Mouse (Mus musculus): Measurements from ENCODE around the gene Rab25.
A peak's percentile ranks its signal among the peaks of the same experiment; 100 is the strongest.

The Rab25 gene

DNA sequence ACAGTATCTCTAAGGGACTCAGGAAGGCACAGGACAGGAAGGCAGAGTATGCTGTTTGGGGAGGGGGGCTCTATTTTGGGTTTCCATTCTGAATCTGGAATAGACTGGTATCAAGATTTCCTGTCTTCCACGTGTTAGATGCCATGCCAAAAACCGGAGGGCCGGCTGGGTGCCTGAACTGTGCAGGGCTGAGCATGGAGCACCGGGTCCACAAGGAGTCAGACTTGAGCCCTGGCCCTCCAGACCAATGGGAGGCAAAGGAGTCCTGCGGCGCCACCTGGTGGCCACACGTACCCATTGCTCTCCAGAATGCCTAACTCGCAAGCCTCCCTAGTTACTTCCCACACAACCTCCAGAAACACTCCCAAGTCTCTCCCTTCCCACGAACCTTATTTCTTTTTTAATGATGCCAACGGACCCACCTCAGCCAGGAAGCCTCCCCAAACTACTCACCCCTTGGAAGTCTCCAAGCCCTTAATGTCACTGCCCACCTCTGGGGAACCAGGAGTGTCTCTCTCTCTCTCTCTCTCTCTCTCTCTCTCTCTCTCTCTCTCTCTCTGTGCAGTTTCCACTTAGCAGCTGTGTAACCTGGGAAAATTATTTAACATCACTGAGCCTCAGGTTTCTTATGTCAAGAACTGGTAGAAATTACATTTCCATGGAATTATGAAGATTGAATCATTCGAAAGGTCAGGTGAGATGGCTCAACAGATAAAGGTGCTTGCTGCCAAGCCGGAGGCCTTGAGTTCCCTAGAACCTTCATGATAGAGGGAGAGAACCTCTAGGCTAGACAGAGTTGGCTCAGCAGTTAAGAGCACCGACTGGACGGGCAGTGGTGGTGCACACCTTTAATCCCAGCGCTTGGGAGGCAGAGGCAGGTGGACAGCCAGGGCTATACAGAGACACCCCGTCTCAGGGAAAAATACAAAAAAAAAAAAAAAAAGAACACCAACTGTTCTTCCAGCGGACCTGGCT, 21.7 kb downstream of the Rab25 start:
- DNase-seq (ENCODE audit: low read depth, low spot score), result peak; percentile 94

- DNase-seq (ENCODE audit: low read depth, low spot score), result no peak
Observed at GRCm38 (mm10) chr3:88525021-88525420, 23.1 kb downstream of the Rab25 start.

GRCm38 (mm10) chr3:88523027-88523426, 25.1 kb downstream of the Rab25 start:
- DNase-seq (ENCODE audit: low read depth, low spot score), result no peak

DNA sequence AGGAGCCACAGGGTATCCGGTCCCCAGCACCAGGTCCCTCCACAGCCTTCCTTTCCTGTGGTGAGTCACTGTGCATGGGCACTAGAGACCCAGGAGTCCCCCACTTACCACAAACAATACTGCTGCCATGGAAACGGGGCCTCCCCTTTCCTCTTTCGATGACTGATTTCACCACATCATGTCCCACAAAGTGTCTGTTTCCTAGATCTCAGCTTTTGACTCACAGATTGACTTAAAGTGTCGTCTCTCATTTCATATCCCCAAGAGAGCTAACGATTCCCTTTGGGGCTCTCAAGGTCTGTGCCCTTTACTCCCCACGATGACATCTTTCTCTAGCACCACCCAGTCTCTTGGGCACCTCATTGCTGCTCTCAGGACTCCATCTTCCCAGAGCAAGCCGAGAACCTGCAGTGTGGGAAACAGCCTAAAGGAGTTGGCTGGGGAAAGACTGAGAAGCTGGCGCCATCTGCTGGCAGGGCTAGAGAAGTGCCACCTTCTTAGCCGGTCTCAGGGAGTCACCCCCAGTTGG, 26.2 kb downstream of the Rab25 start:
- peak; percentile 82 for DNase-seq (ENCODE audit: low read depth, low spot score)

- no peak for DNase-seq (ENCODE audit: low read depth, low spot score)
Observed at GRCm38 (mm10) chr3:88521156-88521555, 26.9 kb downstream of the Rab25 start.

DNA sequence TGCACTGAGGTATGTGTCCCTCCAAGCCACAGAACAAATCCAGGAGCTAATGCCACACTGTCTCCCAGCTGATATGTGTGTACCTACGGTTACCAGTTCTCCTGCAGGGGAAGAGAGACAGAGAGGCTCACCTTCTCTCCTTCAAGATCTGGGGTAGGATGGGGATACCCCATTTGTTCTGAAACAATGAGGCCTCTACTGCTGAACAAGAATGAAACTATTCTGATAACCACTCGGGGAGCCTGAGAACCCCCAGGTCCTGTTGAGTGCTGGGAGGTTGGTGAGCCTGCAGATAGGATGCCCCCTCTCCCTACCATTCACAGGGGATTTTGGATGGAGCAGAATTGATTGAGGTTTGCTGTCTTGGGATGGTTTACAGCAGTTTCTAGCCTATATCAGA, 28.0 kb downstream of the Rab25 start:
- DNase-seq (ENCODE audit: low read depth, low spot score), result no peak

GRCm38 (mm10) chr3:88518411-88518810, 29.7 kb downstream of the Rab25 start:
- DNase-seq (ENCODE audit: low read depth, low spot score), result no peak

GRCm38 (mm10) chr3:88516407-88516806, 31.7 kb downstream of the Rab25 start:
- DNase-seq (ENCODE audit: low read depth, low spot score), result no peak

- peak; percentile 67 for DNase-seq (ENCODE audit: low read depth, low spot score)
Observed at GRCm38 (mm10) chr3:88515095-88515386, 33.1 kb downstream of the Rab25 start.

DNA sequence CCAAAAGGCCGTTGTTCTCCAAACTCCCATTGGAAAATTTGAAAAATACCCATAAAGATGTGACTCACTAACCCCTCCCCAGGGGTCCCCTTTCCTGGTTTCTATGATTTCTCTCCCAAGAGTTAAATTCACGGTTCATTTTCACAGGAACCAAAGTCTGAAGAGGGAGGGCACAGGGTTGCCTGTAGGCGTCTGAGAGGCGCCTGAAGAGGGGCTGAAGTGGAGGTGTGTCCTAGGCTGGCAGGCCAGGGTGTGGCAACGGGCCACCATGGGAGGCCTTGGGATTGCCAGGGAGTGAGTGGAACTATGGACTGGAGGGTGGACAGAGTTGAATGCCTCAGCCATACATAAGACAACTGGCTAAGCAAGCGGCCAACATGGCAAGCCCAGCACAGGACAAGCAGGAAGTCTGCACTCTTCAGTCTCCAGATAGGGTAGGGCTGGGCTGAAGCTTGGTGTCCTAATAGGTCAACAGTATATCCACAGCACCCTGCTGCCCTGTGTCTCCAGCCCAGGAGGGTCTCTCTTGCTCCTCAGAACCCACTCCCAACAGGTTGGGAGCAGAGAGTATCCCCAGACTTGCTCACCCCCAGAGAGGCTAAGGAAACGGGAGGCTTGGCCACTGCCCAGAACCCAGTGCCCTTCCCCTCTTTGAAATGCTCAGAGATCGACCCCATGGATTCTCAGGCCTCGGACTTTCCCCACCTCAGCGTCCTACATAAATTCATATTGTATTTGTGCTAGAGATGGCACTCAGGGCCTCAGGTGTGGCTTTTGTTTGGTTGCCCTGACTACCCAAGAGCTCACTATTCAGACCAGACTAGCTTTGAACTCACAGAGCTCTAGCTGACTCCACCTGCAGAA, 33.6 kb downstream of the Rab25 start:
- no peak for DNase-seq (ENCODE audit: low read depth, low spot score)

GRCm38 (mm10) chr3:88513546-88514115, 34.5 kb downstream of the Rab25 start:
- no peak for DNase-seq (ENCODE audit: low read depth, low spot score)

- no peak for DNase-seq (ENCODE audit: low read depth, low spot score)
Observed at GRCm38 (mm10) chr3:88512896-88513545, 35.1 kb downstream of the Rab25 start.

DNA sequence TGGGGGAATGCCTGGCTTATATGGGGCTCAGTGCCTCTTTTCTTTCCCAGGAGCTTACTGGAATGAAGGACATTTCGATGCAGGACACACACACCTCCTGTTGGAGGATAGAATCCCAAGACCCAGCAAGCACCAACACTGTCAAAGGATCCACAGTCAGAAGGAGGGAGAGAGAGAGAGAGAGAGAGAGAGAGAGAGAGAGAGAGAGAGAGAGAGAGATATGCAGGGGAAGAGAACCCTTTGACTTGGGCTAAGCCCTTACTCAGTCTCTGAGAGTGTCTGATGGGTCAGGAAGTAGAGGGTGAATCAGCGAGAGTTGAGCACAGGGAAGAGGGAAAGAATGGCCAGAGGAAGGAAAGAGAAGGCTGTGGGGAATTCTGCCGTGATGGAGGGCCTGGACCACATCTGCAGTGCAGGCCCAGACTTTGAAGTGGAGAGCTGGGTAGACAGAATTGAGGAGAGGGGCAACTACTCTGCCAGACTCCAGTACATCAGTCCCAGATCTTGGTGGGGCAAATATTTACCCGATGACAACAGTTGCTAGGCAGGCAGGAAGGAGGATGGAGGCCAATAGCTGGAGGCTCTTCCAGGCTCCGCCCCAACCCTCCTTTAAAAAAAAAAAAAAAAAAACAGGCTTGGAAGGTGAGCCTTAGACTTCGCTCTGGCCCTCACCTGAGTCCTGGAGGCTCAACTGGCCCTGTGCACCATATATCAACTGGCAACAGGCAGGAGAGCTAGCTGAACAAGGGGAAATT, 35.8 kb downstream of the Rab25 start:
- DNase-seq (ENCODE audit: low read depth, low spot score), result peak; percentile 60

DNA sequence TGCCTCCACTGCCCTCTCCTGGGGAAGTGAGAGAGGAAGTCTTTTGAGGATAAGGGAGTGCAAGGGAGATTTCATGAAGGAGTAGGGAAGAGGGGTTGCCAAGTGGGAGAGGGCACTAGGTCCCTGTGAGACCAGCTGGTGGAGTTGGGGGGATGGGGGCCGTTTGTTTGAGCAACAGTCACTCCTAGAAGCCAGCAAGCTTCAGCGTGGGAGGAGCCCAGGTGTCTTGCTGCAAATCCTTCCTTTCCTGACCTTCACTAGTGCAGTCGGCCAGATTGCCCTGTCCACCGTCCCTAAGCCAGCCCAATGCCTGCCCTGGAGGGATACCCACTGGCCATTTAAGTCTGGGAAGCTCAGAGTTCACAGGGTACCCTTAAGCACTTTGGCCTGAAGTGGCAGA, 36.5 kb downstream of the Rab25 start:
- no peak for DNase-seq (ENCODE audit: low read depth, low spot score)

- DNase-seq (ENCODE audit: low read depth, low spot score), result no peak
Observed at GRCm38 (mm10) chr3:88510421-88511289, 37.4 kb downstream of the Rab25 start.

DNA sequence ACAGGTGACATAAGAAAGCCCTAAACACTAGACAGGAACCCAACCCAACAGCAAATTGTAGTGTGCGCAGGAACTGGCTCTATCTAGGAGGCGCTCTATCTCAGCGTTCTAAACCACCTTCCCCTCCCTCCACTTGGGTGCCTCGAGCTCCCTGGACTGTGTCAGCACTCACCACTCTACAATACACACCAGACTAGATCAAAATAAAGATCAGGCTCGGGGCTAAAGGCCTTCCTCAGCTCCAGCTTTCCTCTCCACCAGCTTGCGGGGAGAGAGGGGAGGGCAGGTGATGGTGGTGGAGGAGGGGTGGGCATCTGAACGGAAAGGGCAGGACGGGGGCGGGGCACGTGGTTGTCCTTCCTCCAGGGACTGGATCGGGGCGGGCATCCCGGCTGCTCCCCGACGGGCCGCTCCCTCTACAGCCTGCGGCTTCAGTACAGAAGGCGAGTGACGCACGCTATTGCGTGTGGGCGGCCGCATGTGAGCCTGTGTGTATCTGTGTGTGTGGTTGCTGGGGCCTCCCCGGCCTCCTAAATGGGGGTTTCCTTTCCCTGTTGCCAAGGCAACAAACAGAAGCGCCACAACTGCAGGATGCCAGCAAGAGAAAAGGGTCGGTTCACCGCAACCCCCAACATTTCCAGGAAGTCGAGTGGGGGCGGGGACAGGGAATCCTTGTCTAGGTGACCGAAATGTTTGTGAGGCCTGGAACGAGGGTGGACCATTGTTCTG, 38.2 kb downstream of the Rab25 start, which contains the start of gene Lmna:
Lmna (minus strand) TSS at position 265 of the 729 bp plus-strand sequence.
- peak; percentile 97 for DNase-seq (ENCODE audit: low read depth, low spot score)

DNA sequence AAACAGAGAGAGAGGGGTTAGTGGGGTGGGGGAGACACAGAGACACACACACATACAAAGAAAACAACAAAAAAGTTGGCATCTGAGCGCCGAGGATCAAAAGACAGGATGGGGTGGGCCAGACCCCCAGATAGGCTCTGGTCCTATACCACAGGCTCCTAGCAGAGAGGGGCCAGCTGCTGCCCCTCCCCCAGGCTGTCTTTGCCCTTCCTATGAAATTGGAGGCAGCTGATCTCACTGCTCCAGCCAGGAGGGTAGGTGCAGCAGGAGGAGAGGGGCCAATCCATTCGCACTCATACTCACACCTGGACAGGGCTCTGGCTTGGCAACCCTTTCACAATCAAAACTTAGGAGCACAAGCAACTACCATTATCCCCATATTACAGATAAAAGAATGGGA, 38.9 kb downstream of the Rab25 start:
- no peak for DNase-seq (ENCODE audit: low read depth, low spot score)

DNA sequence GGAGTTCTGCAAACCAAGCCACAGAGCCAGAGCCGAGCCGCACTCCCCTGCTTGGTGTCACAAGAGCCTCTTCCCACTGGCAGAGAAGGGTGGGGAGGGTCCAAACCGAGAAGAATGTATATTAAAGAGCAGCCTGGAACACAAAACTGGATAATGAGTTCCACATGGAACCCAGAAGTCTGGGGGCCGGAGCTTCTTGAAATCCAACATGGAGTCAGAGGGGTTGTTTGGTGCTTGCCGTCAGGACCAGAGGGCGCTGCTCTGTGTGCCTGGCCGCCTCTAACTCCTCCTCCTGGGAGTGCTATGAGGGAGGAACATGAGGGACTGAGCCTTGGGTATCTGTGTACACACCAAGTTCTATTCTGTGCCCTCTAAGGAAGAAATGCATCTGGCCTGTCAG, 42.3 kb downstream of the Rab25 start:
- peak; percentile 56 for DNase-seq (ENCODE audit: low read depth, low spot score)

- no peak for DNase-seq (ENCODE audit: low read depth, low spot score)
Observed at GRCm38 (mm10) chr3:88505081-88505480, 43.0 kb downstream of the Rab25 start.

Measured in ES-CJ7 (cell line).